Mouse (Mus musculus) erythroblast, adult 5-6 weeks (primary cell): ENCODE results near the gene Afdn. TPM values are rescaled to one million over a fixed set of nuclear protein-coding genes. Genes with fewer than 3 reads are reported as not detected.
"Not testable (repeated sequence)": the region's sequence is repeated elsewhere in the genome, so short reads cannot be mapped to it uniquely, and the experiment has no call there.

Experiments
- ATAC-seq: replicated peaks from 2 replicates; pipeline ENCODE4 v1.8.0; 2016; ENCODE audit warnings: moderate number of reproducible peaks, mild to moderate bottlenecking, moderate TSS enrichment, inconsistent platforms; ENCODE audit not compliant: poor library complexity, low FRiP score, severe bottlenecking
- total RNA-seq, 2 experiments: library from RNA; stranded (forward) in 1 of 2; stranded (reverse) in 1 of 2; fragments of 150-400 nt in 1 of 2; fragments of 200-764, 138-1000 nt in 1 of 2; gene quantifications; 2 replicates each; pipeline versions ENCODE4 v1.2.3 to v1.2.4; 2015 to 2017; ENCODE audit warnings: low replicate concordance in 2 of 2

Afdn gene
- total RNA-seq, 2 experiments from 2014 or later: 1.7 to 13.6 TPM

- ATAC-seq: no peak
Observed at GRCm38 (mm10) chr17:13763819-13764218, 3.5 kb downstream of the Afdn start.

DNA sequence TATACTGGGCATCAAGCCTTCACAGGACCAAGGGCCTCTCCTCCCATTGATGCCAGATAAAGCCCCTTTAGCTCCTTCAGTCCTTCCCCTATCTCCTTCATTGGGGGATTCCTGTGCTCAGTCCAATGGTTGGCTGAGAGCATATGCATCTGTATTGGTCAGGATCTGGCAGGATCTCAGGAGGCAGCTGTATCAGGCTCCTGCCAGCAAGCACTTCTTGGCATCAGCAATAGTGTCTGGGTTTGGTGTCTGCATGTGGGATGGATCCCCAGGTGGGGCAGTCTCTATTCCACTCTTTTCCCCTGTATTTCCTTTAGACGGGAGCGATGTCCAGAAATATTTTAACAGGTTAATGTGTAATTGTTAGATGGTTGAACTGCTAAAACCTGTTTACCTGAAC is 4.6 kb downstream of the Afdn start:
- not testable (repeated sequence) for ATAC-seq

- ATAC-seq: no peak
Observed at GRCm38 (mm10) chr17:13768531-13768930, 8.2 kb downstream of the Afdn start.

DNA sequence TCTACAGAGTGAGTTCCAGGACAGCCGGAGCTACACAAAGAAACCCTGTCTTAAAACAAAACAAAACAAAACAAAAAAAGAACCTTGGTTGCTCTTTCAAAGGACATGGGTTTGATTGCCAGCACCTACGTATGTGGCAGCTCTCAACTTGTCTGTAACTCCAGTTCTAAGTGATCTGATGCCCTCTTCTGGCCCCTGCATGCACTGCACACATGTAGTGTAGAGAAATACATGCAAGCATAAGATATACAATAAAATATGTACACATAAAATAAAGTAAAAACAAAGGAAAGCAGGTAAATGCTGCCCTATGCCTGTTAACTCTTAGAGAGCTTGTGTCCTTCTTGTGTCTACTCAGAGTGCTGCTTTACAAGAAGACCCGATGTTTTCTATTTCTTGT is 8.9 kb downstream of the Afdn start:
- ATAC-seq: no peak

DNA sequence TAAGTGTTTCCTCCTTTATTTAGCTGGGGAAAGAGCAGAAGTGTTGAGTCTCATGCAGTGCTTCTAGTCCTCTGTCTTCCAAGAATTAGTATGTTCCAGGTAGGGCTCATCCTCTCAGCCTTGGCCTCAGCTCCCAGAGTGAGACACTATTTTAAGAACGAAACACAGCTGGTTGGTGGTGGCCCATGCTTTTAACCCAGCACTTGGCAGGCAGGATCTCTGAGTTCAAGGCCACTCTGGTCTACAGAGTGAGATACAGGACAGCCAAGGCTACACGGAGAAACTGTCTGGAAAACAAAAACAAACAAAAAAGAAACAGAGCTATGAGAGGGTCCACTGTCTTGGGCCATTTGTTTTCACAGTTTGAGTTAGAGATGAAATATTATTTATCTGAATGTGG is 17.3 kb downstream of the Afdn start:
- ATAC-seq: no peak

- no peak for ATAC-seq
Observed at GRCm38 (mm10) chr17:13778865-13779264, 18.5 kb downstream of the Afdn start.

DNA sequence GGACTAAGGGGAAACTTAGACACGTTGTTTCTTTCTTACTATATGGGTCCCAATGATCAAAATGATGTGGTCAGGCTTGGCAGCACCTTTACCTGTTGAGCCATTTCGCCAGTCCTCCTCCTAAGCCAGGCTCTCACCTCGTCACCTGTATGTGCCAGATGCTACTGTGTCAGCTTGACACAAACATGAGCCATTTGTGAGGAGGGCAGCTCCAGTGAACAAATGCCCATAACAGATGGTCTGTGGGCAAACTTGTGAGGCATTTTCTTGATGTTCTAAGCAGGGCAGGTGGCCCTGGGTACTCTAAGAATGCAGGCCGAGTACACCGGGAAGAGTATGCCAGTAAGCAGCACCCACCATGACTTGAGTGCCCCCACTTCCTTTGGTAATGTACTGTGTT is 21.6 kb downstream of the Afdn start:
- ATAC-seq: no peak

DNA sequence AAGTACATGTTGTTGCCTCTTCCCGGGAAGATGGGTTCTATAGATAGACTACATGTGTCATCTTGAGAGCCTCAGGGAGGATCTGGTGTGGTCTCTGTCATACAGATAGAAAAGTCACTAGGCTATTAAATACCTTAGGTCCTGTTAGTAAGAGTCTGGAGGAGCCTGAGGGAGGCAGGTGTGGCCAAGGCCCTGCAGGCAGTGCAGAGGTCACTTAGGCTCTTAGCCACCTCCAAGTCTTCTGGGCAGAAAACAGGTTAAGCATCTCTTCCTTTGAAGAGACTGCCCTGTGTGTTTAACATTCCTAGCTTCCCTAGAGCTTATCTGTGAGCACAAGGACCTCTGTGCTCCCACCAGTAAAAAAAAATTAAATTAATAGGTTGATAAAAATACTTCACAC is 23.1 kb downstream of the Afdn start:
- ATAC-seq: no peak

- ATAC-seq: not testable (repeated sequence)
Observed at GRCm38 (mm10) chr17:13790033-13790432, 29.7 kb downstream of the Afdn start.

DNA sequence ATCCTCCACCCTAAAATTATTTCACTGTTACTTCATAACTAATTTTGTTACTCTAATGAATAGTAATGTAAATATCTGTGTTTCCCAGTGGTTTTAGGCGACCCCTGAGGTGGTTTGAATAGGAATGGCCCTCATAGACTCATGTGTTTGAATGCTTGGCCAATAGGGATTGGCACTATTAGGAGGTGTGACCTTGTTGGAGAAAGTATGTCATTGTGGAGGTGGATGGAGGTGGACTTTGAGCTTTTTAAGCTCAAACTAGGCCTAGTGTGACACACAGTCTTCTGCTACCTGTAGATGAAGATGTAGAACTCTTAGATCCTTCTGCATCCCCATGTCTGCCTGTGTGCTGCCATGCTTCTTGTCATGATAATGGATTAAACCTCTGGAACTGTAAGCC is 37.4 kb downstream of the Afdn start:
- ATAC-seq: no peak

DNA sequence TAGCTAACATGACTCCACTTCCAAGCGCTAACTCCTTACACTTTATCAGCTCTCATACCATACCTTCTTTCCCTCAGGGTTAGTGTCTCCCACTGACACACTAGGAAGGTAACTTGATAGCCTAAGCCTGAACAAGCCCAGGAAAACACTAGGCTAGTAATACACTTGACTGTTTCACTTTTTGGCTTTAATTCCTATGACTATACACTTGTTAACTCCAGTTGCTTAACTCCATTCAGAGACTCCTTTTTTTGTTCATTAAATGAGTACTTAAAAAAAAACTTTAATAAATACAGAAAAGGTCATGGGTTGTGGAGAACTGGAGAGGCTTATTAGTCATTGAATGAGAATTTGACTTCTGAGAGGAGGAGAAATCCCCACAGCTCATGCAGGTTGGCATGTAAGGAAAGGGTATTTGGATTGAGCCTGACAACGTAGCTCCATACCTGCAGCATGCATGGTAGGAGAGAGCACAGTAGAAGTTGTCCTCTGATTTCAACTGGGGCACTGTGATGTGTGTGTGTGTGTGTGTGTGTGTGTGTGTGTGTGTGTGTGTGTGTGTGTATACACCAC is 42.6 kb downstream of the Afdn start:
- no peak for ATAC-seq

GRCm38 (mm10) chr17:13806016-13806415 is 45.7 kb downstream of the Afdn start:
- ATAC-seq: no peak

DNA sequence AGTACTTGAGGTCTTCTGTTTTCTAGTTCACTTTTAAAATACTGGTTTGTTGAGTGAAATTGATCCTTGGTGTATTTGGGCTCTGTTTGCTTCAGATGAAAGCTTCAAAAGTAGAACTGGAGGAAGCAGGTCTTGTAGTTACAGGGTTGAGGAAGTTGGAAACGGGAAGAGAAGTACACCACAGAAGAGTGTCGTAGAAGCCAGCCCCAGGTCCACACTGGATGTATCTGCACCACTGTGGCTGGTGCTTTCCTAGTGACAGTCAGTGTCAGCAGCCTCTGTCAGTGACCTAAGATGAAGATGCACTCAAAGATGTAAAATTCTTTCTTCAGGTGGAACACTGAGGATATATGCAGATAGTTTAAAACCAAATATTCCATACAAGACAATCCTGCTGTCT is 57.5 kb downstream of the Afdn start:
- ATAC-seq: no peak

DNA sequence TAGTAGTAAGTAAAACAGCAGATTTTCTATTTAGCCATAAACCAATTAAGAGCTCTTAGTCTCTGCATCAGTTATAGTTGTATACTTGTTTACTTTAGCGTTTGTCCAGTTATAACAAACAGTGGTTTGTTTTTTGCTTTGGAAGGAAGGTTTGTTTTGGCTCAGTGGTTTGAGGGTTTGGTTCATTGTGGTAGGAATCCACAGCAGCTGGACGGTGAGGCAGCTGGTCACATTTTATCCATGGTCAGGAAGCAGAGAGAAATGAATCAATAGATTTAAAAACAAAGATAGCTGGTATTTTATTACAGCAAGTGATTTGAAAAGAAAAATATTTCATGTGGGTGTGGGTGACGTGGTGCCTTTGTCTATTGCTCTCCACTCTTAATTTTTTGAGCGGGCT is 59.0 kb downstream of the Afdn start:
- ATAC-seq: no peak

- no peak for ATAC-seq
Observed at GRCm38 (mm10) chr17:13820676-13821075, 60.3 kb downstream of the Afdn start.

GRCm38 (mm10) chr17:13825421-13825820 is 65.1 kb downstream of the Afdn start:
- no peak for ATAC-seq

DNA sequence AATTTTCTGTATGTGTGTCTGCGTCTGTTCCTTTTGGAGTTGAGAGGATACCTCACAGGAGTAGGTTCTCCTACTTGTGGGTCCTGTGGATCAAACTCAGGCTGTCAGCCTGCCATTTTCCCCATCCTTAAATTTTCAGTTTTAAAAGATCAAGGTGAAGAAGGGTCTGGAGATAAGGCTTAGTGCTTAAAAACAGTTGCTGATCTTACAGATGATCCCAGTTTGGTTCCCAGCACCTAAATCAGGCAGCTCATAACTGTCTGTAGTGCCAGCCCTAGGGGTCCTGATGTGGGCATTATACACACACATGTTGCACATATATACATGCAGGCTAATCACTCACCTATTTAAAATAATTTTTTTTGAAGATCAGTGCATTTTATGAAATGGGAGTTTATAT is 69.9 kb downstream of the Afdn start:
- no peak for ATAC-seq

DNA sequence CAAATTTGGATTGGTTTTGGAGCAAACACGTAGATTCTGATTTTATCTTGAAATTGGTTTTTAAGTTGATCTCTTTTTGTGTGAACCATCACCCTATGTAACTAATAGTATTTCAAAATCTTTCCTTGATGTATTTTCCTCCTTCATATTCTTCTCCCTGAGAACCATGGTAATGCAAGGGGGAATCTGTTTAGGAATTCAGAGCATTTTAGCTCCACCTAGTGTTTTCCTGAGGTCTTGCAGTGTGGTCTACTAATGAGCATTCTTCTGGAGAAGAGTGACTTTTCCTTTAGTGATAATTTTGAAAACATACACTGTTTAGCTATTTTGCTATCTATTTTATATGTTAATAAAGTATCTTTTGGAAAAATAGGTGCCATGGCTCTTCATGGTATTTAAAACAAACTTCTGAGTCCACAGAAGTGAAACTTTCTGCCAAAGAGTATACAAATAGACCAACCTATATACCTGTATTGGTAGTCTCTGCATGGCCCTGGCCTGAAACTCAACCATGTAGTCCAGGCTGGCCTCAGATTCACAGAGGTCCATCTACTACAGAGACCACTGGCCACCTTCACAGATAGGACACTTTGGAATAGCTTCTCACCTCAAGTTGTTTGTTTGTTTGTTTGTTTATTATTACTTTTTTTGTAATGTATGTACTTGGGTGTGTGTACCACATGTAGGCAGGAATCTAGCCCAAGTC is 70.5 kb downstream of the Afdn start:
- ATAC-seq: no peak

DNA sequence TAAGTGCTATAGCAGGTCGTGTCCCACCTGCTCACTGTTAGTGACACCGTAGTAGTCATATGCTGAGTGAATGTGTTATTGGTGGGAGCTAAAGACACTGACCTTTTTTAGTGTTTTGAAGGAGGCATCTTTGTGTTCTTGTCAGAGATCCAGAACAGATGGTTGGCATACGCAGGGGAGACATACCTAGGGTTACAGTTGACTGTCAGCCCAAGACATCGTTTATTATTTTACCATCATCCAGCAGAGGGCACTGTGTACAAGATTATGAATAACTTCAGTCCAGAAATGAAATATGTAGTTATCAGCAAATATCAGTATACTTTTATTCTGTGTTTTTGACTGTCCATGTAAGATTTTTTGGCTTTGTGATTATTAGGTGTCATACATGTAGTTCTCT is 75.5 kb downstream of the Afdn start:
- ATAC-seq: no peak

GRCm38 (mm10) chr17:13850175-13850574 is 89.8 kb downstream of the Afdn start:
- ATAC-seq: no peak

DNA sequence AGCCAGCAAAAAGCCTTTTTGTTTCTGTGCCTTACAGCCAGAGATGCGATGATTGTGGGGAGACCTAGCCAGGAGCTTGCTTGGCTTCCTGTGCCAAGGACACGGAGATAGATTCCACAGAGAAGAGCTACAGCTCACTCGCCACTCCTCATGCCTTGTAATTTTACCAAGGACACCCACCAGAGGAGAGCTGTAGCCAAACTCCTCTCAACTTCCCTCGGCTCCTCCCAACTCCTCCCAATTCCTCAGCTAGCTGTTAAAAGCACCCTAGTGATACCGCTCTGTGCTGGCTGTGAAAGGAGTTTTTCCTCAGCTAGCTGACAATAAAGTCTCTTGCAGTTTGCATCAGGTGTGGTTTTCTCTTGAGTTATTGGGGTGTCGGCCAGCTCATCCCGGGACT is 93.5 kb downstream of the Afdn start:
- ATAC-seq: not testable (repeated sequence)

DNA sequence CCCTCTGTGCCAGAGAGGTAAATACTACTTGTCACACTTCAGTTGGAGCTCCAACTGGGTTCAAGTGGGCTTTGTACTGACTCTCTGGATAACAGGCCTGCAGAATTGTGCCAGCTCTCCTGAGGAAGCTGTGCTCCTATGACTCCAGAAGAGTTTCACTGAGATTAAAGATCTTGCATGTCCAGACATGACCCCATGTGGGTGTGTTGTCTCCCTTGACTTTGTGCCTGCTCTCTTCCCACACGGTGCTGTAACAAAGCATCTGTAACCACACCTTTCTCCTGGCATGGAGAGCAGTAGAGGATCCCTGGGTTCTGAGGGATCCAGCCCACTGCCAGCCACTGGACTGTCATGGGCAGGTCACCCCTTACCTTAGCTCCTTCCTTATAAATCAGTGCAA is 95.1 kb downstream of the Afdn start:
- ATAC-seq: no peak
